In genomic region chr9:58441351-58442104, GRCm38 (mm10) we compare ENCODE assay signal across 10 mouse cellular contexts. TPM values are rescaled to one million over a fixed set of nuclear protein-coding genes. Genes with fewer than 3 reads are reported as not detected.
DNase-seq lines count a peak whose midpoint lies in the region; ATAC-seq and TF ChIP-seq lines count a peak whose summit lies in the region.
"Had no signal": no experiment of that assay in that cellular context is flagged by ENCODE, and none has a peak within 500 bp of the region (broad histone marks: within the 10 kb centered on the region; RNA-seq: fewer than 3 reads in every experiment).

No protein-coding gene starts in this region.

- WGBS in intestine, embryonic 14.5 days = 51% methylated on average over 6 of the region's 6 CpGs
- WGBS in intestine, postnatal 0 days = 54% methylated on average over 6 of the region's 6 CpGs

- DNase-seq in adrenal gland, adult (ENCODE audit: inconsistent age in 2 of 2, low spot score in 1 of 2) = peak; percentile 50 to 79
- no peak for DNase-seq in adrenal gland, postnatal 10 days
- no peak for DNase-seq in intestine, embryonic 14.5 days (ENCODE audit: low spot score)
- DNase-seq in 3134 (ENCODE audit: extremely low read depth, insufficient read length, low spot score) = peak; percentile 66
- DNase-seq in cerebellum, postnatal 10 days = peak; percentile 81 to 84
- DNase-seq in testis, postnatal 10 days (ENCODE audit: low spot score) = no peak
- no peak for DNase-seq in gastrocnemius, postnatal 25 days
- DNase-seq: kidney, adult 18-20 months had no signal

- peaks cover 15% of the 10 kb centered on the region for H3K4me1 ChIP-seq in intestine, embryonic 14.5 days (replicated peaks; ENCODE audit: control insufficient read depth, insufficient read depth, low read length)
- H3K4me1 ChIP-seq in intestine, postnatal 0 days (replicated peaks; ENCODE audit: control insufficient read depth, insufficient read depth, low read length) = no peaks in the 10 kb centered on the region

- H3K9ac ChIP-seq in intestine, embryonic 14.5 days (ENCODE audit: low read length) = no peak overlapping the region
- no peak overlapping the region for H3K9ac ChIP-seq in intestine, postnatal 0 days (ENCODE audit: low read depth, low read length)

- H3K36me3 ChIP-seq in intestine, embryonic 14.5 days (ENCODE audit: control insufficient read depth, insufficient read depth, low read length) = no peaks in the 10 kb centered on the region
- no peaks in the 10 kb centered on the region for H3K36me3 ChIP-seq in intestine, postnatal 0 days (ENCODE audit: control insufficient read depth, insufficient read depth)

- no peak for TF ChIP-seq CTCF in intestine, postnatal 0 days (IDR thresholded peaks at IDR 0.05; ENCODE audit: low read depth)

- no peak for ATAC-seq in intestine, embryonic 14.5 days (replicated peaks; ENCODE audit: low FRiP score, low TSS enrichment, low read depth)
- ATAC-seq in intestine, postnatal 0 days = no peak

- H3K4me2 ChIP-seq in intestine, embryonic 14.5 days (ENCODE audit: low read length) = no peak overlapping the region
- H3K4me2 ChIP-seq in intestine, postnatal 0 days (replicated peaks; ENCODE audit: low read depth) = no peak overlapping the region

- no peak overlapping the region for H3K4me3 ChIP-seq in intestine, embryonic 14.5 days (ENCODE audit: low read depth, low read length)
- no peak overlapping the region for H3K4me3 ChIP-seq in intestine, postnatal 0 days (ENCODE audit: low read depth, low read length)

- peak overlapping the region; percentile 57; the same call in 1 of the 2 replicates for H3K27ac ChIP-seq in intestine, embryonic 14.5 days (ENCODE audit: low read depth)
- H3K27ac ChIP-seq in intestine, postnatal 0 days (ENCODE audit: low read depth, low read length) = no peak overlapping the region

- no peaks in the 10 kb centered on the region for H3K9me3 ChIP-seq in intestine, embryonic 14.5 days (ENCODE audit: control insufficient read depth, low read length)
- no peaks in the 10 kb centered on the region for H3K9me3 ChIP-seq in intestine, postnatal 0 days (ENCODE audit: control insufficient read depth)

- no peaks in the 10 kb centered on the region for H3K27me3 ChIP-seq in intestine, embryonic 14.5 days (replicated peaks; ENCODE audit: control insufficient read depth, insufficient read depth, low read length)
- H3K27me3 ChIP-seq in intestine, postnatal 0 days (replicated peaks; ENCODE audit: control insufficient read depth, insufficient read depth, low read length) = no peaks in the 10 kb centered on the region

RNA-seq across cellular contexts. Expression of gene Insyn1, which starts 46.9 kb away (rescaled TPM):
- 10 to 100 TPM in 1 of 2 experiments, 1 to 10 TPM in 1; 9.6 to 10.7 TPM for total RNA-seq in adrenal gland, postnatal 10 days (2021)
- polyA plus RNA-seq in intestine, embryonic 14.5 days (2014; fragmentation: Nextera tagmentation; extraction: Ambion mirVana) = 1.2 and 1.9 TPM in 2 replicates
- polyA plus RNA-seq in intestine, postnatal 0 days (2015; fragmentation: Nextera tagmentation; extraction: Ambion mirVana) = 0.25 and 0.37 TPM in 2 replicates
- total RNA-seq in gastrocnemius, postnatal 25 days (2021) = 10 to 100 TPM; 11.1 to 12.3 TPM
- total RNA-seq: common myeloid progenitor, adult 5-6 weeks had no signal

Comparison
In these comparisons a context has a peak if more than half of its experiments do, and no peak if none do; other contexts are left out.
1. DNase-seq: peak in adrenal gland, adult (2 of 2), 3134 (single experiment) and cerebellum, postnatal 10 days (2 of 2); none in adrenal gland, postnatal 10 days (single experiment), intestine, embryonic 14.5 days (single experiment), testis, postnatal 10 days (single experiment) and gastrocnemius, postnatal 25 days (single experiment).